Mouse (Mus musculus): ENCODE data around the gene Ugt1a10.
"Not testable (repeated sequence)": the region's sequence is repeated elsewhere in the genome, so short reads cannot be mapped to it uniquely, and the experiment has no call there.

Gene Ugt1a10

DNA sequence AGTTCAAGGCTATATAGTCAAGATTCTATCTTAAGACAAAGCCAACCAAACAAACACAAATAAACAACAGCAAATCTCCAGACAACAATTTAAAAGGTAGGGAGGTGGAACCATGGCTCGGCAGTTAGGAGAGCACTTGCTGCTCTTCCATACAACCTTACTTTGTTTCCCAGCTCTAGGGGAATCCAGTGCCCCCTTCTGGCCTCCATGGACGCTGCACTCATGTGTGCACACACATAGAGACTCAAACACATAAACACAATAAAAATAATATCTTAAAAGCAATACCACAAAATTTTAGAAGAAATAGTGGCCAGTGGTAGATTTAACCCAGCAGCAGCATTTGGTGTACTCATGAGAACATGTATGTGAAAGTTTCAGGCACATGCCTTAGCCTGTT, 162.0 kb downstream of the Ugt1a10 start:
- DNase-seq, result no peak

DNA sequence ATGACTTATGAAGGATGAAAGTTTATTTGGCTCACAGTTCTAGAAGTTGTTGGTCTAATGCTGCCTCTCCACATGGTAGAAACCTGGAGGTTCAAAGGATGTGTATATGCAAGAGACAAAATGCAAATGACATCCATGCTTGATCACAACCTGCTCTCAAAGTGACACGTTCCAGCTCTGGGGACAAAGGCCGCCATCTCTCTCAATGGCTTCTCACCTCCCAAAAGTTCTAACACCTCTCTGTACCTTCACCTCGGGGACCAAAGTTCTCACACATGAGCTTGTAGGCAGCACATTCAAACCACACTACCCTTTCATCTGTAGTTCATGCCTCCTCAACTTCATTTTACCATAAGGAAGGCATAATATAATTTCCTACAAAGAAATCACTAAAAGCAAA, 162.4 kb downstream of the Ugt1a10 start:
- DNase-seq, result no peak

DNA sequence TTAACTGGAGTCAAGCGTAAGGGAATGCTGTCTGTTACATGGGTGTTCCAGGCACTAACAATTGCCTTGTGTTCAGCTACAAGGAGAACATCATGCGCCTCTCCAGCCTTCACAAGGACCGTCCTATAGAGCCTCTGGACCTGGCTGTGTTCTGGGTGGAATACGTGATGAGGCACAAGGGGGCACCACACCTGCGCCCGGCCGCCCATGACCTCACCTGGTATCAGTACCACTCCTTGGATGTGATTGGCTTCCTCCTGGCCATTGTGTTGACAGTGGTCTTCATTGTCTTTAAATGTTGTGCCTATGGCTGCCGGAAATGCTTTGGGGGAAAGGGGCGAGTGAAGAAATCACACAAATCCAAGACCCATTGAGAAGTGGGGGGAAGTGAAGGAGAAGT, 162.9 kb downstream of the Ugt1a10 start:
- no peak for DNase-seq

DNA sequence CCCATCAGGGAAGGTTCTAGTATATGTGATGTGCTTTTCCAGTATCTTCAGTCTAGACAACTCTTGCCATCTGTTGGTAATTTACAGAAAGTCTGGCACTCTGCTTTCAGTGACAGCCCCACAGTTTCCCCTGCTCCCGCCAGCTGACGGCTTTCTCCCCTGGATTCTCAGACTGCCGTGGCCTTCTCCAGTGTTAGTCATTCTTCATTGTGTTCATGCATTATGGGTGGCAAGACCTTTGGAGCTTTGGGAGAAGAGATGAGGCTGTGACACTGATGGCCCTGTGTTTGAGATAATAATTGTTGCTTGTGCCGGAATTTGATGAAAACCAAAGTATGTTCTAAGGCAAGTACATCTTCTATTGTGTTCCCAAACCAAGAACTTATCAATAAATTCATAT, 163.4 kb downstream of the Ugt1a10 start:
- no peak for DNase-seq

- no peak for DNase-seq
Observed at GRCm38 (mm10) chr1:88219054-88219453, 163.9 kb downstream of the Ugt1a10 start.

DNA sequence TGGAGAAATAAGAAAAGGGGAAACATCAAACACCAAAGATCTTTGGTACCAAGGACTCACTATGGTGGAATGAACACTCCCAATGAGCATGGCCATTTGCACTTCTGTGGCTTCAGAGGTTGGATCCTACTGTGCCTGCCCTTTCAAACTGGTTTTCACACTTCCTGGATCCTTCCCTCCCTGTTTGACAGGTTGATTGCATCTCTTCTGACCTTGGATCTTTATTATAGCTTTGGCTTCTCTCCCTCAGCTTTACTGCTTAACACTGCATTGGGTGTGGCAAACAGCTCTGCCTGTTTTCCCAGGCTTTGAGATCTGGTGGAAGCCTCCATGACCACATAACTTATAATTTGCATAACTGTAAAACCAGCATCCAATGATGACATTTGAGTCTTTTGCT, 165.1 kb downstream of the Ugt1a10 start:
- DNase-seq, result no peak

- no peak for DNase-seq
Observed at GRCm38 (mm10) chr1:88222216-88222615, 167.0 kb downstream of the Ugt1a10 start.

DNA sequence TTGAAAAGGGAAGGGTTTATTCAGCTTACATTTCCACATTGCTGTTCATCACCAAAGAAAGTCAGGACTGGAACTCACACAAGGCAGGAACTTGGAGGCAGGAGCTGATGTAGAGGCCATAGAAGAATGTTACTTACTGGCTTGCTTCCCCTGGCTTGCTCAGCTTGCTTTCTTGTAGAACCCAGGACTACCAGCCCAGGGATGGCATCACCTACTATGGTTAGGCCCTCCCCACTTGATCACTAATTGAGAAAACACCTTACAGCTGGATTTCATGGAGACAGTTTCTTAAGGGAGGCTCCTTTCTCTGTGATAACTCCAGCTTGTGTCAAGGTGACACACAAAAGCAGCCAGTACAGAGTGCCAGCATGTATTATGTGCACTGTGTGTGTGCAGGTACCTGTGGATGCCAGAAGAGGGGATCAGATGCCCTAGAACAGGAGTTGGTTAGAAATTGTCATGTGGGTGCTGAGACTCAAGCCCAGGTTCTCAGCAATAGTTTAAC, 167.9 kb downstream of the Ugt1a10 start:
- not testable (repeated sequence) for DNase-seq

DNA sequence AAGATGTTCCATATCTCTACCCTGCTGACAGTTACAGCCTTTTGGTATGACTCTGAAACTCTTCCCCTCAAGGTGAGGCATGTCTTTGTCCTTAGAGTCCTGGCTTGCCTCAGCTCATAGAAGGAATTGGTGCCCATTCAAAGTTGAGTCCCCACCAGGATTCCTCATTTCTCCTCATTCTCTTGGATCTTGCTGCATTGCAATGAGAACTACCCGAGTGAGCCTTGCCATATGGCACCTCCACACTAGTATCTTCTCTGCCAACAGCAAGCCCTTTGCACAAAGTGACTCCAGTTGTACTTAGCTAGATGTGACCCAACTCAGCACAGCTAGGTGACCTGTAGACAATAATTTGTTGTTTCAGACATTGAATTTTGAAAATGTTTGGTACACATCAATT, 168.4 kb downstream of the Ugt1a10 start:
- DNase-seq, result no peak

DNA sequence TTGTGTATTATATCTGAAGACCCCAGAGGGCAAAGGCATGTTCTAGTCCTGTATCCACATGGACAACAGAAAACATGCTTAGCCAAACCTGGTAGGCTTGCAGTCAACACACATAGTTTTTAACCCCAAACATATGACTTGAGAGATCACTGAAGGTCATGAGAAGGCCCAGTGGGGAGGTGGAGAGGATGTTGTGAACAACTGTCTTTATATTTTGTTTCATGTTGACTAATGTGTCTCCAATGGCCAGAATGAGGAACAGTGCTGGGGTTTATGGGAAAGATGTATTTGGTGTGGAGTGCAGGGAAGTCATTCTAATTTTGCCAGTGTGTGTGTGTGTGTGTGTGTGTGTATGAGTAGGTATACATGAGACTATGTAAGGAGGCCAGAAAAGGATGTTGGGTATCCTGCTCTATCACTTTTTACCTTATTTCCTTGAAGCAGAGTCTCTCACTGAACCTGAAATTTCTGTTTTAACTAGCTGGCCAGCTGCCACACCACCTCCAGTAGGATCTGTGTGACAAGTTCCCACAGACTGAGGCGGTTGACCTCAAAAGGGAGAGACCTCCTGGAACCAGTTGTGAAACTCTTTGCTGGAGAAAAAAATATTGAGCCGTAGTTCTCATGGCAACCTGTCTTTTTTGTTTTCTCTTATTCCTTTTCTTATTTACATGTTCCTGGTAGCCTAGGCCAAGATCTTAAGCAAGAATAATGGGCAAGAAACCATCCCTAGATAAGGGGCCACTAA, 169.0 kb downstream of the Ugt1a10 start:
- peak; percentile 49 for DNase-seq

DNA sequence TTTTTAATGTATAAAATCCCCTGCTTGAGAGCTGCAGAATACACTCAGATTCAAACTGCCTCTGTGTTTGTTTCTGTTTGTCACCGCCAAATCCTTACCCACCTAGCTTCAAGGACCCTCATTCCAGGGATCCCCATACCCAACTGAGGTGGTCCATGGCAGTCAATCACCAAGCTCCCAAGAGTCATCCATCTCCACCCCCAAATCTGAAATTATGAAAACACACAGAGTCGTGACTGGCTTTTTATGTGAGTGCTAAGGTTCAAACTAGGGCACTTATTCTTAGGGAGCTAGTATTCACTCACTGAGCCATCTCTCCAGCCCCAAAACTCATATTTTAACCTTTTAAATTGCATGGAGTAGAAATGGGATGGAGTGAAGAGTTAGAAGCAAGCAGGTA, 170.1 kb downstream of the Ugt1a10 start:
- DNase-seq, result not testable (repeated sequence)

- DNase-seq, result no peak
Observed at GRCm38 (mm10) chr1:88225741-88226140, 170.6 kb downstream of the Ugt1a10 start.

GRCm38 (mm10) chr1:88226670-88227379, 171.6 kb downstream of the Ugt1a10 start, which contains the start of gene Mroh2a:
Gene Mroh2a (plus strand): TSS chr1:88226986.
- no peak for DNase-seq

GRCm38 (mm10) chr1:88227482-88227881, 172.3 kb downstream of the Ugt1a10 start:
- DNase-seq, result no peak

DNA sequence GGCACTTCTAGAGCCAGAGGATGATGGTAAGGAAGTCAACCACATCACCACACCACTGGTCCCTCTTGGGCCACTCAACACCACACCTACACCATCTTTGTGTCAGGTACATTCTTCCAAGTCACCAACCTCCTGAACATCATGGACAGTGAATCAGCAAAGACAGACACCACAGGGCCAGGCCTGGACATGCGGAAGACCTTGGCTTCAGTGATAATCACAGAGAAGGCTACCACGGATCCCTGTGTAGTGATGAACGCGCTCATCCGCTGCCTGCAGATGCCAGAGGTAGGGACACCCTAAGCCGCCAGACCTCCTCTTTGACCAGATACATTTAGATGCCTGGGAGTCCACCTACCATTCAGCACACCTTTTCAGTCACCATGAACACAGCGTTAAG, 172.9 kb downstream of the Ugt1a10 start:
- no peak for DNase-seq

GRCm38 (mm10) chr1:88229566-88229965, 174.4 kb downstream of the Ugt1a10 start:
- no peak for DNase-seq

DNA sequence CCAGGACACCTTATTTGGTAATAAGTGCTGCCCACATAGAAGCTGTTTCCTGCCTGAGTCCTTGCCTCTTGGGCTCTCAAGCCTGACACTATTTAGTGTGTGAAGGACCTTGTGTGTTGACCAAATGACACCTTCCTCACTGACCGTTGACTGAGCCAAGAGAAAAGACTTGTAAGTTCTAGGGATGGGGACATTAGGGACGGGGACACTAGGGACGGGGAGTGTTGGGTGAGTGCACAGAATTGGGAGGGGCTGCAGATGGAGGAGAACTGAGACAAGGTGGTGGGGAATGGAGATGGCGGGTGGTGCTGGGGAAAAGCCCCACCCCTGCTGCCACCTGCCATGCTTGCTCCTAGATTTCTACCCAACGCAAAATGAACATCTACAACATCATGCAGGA, 174.8 kb downstream of the Ugt1a10 start:
- no peak for DNase-seq

GRCm38 (mm10) chr1:88230421-88230820, 175.2 kb downstream of the Ugt1a10 start:
- no peak for DNase-seq

DNA sequence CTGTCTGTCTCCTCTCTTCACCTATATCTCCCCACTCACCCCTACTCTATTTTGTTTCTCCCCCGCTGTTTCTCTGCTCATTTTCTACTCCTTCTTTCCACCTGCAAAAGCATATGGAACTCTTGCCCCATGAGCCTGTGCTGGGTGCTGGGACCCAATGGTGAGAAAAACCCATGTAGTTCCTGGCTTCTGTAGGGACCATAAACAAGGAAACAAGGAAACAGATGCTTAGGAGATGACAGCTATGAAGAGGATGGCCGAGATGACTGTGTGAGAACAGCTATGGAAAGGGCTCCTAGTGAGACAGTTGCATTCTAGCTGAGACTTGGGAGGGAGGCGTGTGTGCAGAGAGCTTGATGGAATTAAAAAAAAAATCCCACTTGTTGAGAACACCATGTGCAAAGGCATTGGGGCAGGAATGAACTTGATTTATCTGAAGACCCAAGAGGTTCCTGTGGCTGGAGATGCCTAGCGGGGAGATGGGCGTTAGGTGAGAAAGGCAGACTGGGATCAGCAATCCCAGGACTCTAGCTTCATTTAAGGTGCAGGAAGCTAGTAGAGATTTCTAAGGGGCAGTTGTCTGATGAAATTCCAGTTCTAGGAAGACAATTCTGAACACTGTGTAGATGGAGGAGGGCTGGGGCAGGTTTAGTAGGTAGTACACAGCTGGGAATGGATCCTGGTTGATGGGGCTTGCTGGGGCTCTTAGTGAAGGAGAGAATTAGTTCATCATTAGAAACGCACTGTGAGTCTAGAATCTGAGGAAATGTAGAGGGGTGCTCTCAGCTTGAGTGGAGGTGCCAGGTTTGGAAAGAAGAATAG, 176.0 kb downstream of the Ugt1a10 start:
- no peak for DNase-seq

GRCm38 (mm10) chr1:88231803-88232499, 176.8 kb downstream of the Ugt1a10 start:
- DNase-seq, result no peak

- DNase-seq, result no peak
Observed at GRCm38 (mm10) chr1:88232664-88233380, 177.6 kb downstream of the Ugt1a10 start.
